Mouse (Mus musculus): Measurements from ENCODE around the gene Ucp3.

DNA sequence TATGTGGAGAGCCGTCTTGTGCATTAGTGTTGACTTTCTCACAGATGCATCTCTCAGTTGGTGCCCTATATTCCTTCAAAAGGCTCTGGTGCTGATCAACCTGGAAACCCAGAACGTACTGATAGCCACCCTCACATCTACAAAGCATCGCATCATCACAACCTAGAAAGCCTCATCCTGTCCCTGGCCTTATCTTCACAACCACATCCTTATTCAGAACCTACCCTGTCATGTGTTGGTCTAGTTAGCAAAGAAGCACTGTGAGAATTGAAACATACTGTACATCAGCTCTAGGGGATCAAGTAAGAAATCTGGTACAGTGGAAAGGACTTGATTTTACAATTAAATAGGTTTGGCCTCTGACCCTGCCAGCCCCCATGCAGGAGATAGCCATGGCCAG is 23.8 kb upstream of the Ucp3 start:
- TF ChIP-seq GATA1 (IDR thresholded peaks at IDR 0.05; ENCODE audit: borderline replicate concordance, low read length) (no peak), FLI1 (IDR thresholded peaks at IDR 0.05; ENCODE audit: low read length) (no peak)
